Mouse (Mus musculus) cerebellum, postnatal 4 days (tissue): ENCODE measurements around the gene Cdc34b.

Experiments
- DNase-seq, 2 experiments: peaks; one replicate each; pipeline ENCODE4 v3.0.0; 2022; ENCODE audit warnings: low spot score in 2 of 2, mixed read lengths in 1 of 2

The Cdc34b gene

DNA sequence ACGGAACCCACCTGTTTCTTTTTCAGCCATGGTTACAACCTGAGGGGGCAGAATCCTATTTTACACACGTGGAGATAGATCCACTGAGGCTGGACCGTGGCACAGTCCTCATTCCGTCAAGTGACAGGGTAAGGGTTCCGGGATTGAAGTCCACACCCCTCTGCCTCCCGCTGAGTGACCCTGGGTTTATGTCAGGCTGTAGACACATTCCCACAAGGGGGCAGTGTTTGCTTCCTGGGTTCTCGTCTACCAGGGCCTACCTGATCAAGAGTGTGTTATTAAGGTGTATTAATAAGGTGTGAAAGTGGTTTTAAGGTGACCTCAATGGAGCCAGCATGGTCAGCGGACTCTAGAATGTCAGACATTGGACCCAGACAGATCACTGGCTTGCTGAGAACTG, 8.8 kb upstream of the Cdc34b start:
- no peak for DNase-seq

DNA sequence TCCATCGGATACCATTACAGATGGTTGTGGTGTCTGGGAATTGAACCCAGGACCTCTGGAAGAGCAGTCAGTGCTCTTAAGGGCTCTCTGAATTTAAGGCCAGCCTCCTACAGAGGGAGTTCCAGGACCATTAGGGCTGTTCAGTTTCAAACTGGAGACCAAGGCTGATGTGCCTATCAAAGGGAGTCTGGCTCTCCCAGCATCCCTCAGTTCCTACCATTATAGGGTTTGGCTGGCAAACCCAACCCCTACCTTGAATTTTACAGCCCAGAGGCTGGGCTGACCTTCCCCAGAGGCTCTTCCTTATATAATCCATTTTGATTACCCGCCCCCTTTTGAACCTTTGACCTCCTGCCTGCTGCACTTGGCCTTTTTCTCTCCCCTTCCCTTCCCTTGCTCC, 5.8 kb upstream of the Cdc34b start:
- DNase-seq: no peak

DNA sequence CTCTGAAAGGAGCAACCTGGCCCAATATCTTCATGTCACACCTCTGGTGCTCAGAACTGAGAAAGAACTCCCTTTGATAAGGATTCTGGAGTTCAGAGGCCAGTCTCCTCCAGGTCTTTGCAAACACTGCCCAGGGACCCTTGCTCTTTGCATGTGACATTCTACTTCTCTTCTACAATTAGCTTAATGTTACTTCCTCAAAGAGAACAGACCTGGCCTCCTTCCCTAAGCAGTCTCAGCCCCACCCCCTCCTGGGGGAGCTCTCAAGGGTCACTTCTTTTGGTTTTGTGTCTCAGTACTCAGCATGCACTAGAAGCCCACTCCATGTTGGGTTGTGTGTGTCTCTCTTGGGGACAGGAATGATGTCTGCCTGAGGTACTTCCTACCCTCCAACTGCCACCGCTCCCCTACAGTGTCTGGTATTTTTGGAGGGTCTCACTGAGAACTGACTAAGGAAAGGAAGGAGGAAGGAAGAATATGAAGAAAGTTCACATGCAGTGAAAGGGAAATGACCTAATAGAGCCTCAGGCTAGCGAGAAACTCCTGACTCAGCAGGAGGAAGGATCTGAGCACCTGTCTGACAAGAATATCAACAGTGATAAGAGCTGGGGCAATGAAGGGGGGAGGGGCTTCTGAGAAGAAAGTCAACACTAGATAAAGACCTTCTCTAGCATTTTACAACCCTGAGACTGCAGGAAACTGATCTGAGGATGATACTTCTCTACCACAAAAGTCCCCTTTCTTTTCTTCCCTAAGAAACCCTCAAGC, 11.5 kb downstream of the Cdc34b start:
- no peak for DNase-seq

DNA sequence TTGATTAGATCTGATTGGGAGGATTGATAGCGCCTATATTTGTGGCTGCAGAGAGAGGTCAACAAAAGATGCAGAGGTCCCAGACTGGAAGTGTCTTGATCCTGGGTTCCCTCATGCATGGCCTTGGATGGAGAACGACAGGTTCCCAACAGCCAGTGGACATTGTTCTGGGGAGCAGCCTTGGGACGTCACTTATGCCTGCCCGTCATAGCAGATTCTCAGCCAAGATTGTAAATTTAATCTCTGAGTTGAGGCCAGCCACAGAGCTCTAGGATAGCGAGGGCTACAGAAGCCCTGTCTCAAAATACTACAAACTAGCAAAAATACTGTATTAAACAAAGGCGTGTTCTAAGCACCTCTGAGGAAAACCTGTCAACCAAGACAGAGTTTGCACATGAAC, 18.3 kb downstream of the Cdc34b start:
- no peak for DNase-seq

DNA sequence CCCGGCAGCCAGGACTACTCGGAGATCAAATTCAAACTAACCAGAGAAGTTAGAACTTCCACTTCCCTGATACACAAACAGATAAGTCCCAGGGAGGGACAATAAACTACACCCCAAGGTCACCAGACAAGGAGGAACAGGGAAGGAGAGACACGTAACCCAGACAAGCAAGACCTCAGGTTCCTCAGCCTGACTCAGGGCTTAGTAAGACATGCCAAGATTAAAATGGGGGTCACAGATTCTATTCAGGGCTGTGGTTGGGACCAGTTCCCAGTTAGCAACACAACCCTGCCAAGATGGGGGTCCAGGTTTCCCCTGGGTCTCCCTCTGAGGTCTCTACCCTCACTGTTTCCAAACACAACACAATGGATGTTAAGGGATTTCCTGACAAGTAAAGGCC, 18.8 kb downstream of the Cdc34b start:
- DNase-seq: no peak

DNA sequence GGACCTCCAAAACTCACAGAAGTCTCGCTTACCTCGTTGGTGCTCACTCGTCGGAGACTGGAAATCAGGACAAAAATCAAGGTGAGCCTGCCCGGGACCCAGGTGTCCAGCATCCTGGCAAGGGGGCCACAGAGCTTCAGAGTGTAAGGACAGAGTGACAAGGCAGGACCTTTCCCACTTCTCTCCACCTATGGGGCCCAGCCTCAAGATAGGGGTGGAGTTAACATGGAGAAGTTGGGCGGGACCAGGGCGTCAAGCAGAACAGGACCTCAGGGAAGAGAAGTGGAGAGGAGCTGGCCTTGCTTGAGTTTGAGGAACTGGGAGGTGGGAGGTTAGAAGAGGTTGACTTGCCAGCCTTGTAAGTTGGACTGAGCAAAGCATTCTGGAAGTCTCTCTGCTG, 19.2 kb downstream of the Cdc34b start:
- no peak for DNase-seq

DNA sequence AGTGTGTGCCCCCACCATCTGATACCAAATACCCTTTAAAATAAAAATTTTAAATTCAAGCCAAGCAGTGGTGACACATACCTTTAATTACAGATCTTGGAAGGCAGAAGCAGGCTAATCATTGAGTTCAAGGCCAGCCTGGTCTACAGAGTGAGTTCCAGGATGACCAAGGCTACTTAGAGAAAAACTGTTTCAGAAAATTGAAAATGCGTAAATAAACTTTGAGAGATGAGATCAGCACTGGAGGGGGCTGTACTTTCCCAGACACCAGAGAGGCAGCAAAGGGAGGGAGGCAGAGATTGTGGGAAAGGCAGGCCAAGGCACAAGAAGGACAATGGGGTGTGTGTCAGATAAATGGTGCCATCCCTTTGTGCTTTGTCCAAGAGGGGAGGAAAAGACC, 20.7 kb downstream of the Cdc34b start:
- no peak for DNase-seq

DNA sequence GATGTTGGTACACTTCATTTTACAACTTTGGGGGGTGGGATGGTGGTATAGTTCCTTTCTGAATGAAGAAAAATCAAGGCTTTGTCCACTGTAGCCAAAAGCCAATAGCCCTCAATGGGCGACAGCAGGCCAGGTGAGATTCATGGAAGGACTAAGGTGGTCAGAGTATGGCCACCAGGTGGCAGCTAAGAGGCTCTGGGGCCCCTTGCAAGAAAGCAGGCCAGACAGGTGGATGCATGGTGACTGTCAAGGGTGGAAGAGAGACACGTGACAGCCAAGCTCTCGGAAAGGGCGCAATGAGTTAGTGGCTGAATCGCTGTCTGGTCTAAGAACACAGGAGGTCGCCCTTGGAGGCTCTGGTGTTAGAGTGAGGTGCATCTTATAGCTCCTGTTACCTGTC, 21.2 kb downstream of the Cdc34b start:
- no peak for DNase-seq

DNA sequence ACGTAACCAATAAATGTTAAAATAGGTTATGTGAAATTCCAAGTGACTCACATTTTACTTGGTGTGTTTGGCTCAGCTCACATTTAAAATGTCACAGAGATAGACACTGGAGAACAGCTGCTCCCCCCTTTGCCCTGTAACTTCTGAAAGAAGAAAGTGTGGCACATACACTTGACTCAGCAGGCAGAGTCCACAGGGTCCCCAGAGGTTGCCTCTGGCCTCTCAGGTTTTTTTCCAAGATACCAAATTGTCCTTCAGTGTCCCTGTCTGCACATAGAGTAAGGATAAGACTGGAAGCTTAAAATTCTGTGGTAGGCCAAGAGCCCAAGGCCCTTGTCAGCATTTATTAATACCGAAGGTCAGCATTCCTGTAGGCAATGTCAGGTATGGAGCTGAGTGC, 25.7 kb downstream of the Cdc34b start:
- no peak for DNase-seq

DNA sequence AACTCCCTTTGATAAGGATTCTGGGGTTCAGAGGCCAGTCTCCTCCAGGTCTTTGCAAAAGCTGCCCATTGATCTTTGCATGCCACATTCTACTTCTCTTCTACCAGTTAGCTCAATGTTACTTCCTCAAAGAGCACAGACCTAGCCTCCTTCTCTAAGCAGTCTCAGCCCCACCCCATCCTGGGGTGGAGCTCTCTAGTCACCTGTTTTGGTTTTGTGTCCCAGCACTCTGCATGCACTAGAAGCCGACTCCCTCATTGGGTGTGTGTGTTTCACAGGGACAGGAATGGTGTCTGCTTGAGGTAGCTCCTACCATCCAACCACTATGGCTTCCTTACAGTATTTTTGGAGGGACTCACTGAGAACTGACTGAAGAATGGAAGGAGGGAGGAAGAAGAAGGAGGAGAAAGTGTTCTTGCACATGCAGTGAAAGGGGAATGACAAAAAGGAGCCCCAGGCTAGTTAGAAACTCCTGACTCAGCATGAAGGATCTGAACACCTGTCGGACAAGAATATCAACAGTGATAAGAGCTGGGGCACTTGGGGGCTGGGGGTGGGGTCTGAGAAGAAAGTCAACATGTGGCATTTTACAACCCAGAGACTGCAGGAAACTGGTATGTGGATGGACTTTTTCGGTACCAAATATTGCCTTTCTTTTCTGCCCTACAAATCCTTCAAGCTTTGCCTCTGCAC, 30.9 kb downstream of the Cdc34b start:
- DNase-seq: no peak

DNA sequence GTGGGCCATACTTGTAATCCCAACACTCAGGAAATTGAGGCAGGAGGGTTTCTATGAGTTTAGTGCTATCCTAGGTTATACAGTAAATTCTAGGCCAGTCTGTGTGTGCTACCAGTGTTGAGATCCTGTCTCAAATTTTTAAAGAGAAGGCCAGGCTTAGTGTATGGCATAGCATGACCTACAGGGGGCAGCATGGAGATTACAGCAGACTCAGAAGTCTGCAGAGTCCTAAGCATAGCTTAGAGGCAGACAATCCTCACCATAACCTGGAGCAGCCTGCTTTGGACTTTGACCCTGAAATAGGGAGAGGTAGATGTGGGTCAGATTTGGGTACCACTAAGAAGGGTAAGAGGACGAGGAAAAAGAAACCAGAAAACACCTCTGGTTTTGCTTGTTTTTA, 32.3 kb downstream of the Cdc34b start:
- DNase-seq: no peak

DNA sequence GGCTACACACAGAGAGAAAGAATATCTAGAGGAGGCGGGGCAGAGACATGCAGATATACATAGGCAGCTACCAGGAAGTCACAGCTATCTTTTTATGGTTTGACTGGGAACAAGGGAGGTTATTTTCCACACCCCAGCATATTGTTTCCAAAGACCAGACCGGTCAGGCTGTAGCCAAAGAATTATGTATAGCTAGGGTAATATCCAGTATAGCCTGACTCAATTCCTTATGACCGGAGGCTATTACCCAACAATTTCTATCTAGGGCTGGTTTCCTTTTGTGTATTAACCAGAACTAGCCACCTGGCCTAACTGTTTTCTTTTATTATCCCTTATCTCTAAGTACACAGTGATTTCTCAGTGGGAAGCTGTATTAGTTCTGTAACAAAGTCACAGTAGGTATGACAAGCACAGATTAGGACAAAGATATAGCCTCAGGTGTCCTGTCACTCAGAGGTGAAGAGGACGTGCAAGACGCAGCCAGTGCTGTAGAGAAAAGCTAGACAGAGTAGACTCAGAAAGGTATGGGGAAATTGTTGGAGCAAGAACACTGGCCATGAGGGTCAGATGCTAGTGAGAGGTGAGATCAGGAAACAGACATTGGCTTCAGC, 33.4 kb downstream of the Cdc34b start:
- DNase-seq: no peak

DNA sequence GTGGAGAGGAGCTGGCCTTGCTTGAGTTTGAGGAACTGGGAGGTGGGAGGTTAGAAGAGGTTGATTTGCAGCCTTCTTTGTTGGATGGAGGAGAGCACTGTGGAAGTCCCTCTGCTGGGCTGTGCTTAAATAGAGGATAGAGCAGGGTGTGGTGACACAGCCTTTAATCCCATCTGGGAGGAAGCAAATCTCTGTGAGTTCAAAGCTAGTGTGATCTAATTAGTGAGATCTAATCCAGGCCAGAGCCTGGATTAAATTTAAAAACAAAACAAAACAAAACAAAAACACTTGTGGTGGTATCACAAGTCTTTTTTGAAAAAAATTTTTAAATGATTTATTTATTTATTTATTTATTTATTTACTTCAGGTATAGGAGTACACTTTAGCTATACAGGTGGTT, 41.0 kb downstream of the Cdc34b start, which contains the start of gene Tmem92:
Gene Tmem92, minus strand, starts transcription at position 101 of the 400 bp plus-strand sequence.
- no peak for DNase-seq

DNA sequence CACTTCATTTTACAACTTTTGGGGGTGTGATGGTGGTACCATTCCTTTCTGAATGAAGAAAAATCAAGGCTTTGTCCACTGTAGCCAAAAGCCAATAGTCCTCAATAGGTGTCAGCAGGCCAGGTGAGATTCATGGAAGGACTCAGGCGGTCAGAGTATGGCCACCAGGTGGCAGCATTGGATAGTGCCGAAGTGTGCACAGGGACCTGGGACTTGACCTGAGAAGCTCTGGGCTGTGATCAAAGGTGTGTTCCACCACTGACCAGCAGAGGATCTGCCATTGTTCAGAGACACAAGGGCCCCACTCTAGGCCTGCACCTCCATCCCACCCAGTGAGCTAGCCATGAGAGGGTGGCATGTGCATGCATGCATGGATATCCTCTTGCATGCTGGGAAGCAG, 43.7 kb downstream of the Cdc34b start:
- DNase-seq: peak; percentile 44 to 70

DNA sequence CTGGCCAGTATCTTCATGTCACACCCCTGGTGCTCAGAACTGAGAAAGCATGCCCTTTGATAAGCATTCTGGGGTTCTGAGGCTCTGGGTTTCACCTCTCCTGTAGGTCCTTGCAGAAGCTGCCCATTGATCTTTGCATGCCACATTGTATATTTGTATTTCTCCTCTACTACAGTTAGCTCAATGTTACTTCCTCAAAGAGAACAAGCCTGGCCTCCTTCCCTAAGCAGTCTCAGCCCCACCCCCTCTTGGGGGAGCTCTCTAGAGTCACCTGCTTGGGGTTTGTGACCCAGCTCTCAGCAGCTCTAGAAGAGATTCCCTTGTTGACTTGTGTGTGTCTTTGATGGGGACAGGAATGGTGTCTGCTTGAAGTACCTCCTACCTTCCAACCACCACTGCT, 50.1 kb downstream of the Cdc34b start:
- DNase-seq: no peak
